Comparison of ENCODE assay signal across 23 mouse cellular contexts in the genomic region with DNA sequence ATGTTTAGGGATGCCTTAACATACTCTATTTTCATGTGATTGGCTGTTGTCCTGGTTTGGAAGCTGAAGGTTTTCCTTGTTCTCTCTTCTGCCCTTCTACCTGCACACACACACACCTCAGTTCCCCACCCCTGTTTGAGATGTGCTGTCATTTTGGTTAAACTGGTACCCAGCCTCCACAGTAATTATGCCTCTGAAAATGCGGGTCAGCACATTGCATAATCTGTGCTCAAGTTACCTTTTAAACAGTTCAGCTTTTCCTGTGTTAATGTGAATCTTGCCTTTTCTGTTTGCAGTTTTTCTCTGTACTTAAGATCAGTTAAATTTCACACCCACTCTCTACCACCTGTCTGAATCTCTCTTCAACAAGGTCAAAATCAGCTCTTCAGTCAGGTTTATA.
DNase-seq lines count a peak whose midpoint lies in the region; ATAC-seq lines count a peak whose summit lies in the region.
"Had no signal": no experiment of that assay in that cellular context is flagged by ENCODE, and none has a peak within 500 bp of the region (broad histone marks: within the 10 kb centered on the region; RNA-seq: fewer than 3 reads in every experiment).

No protein-coding gene starts in this region.

- no peaks in the 10 kb centered on the region for H3K9me3 ChIP-seq in kidney, embryonic 15.5 days (replicated peaks)
- H3K9me3 ChIP-seq: G1E had no signal

- peaks cover 18% of the 10 kb centered on the region; the same call in 1 of the 2 replicates for H3K36me3 ChIP-seq in kidney, embryonic 15.5 days

- H3K4me3 ChIP-seq in kidney, embryonic 15.5 days (replicated peaks): no peak overlapping the region
- H3K4me3 ChIP-seq: embryonic facial prominence, embryonic 13.5 days; forebrain, embryonic 13.5 days; heart, embryonic 13.5 days; hindbrain, embryonic 13.5 days had no signal

- H3K27ac ChIP-seq in kidney, embryonic 15.5 days: no peak overlapping the region
- H3K27ac ChIP-seq: embryonic facial prominence, embryonic 13.5 days; forebrain, embryonic 13.5 days; heart, embryonic 13.5 days; hindbrain, embryonic 13.5 days; hindbrain, postnatal 0 days had no signal

- WGBS in kidney, embryonic 15.5 days: 50% methylated on average over 1 of the region's 1 CpGs

- no peaks in the 10 kb centered on the region for H3K27me3 ChIP-seq in kidney, embryonic 15.5 days
- H3K27me3 ChIP-seq: embryonic facial prominence, embryonic 13.5 days; forebrain, embryonic 13.5 days; heart, embryonic 13.5 days; hindbrain, embryonic 13.5 days had no signal

- no peak overlapping the region for H3K9ac ChIP-seq in kidney, embryonic 15.5 days
- H3K9ac ChIP-seq: embryonic facial prominence, embryonic 13.5 days; forebrain, embryonic 13.5 days; forebrain, postnatal 0 days; heart, embryonic 13.5 days; hindbrain, embryonic 13.5 days had no signal

- ATAC-seq in kidney, embryonic 15.5 days (replicated peaks; ENCODE audit: low FRiP score): no peak
- ATAC-seq: CD4-positive, CD25-positive, alpha-beta regulatory T cell, adult 4 months; forebrain, embryonic 13.5 days; forebrain, postnatal 0 days; hindbrain, postnatal 0 days had no signal

- peaks cover 5% of the 10 kb centered on the region for H3K4me1 ChIP-seq in kidney, embryonic 15.5 days
- H3K4me1 ChIP-seq: forebrain, embryonic 13.5 days; hindbrain, embryonic 13.5 days had no signal

- H3K4me2 ChIP-seq in kidney, embryonic 15.5 days: no peak overlapping the region
- H3K4me2 ChIP-seq: embryonic facial prominence, embryonic 13.5 days; forebrain, embryonic 13.5 days; heart, embryonic 13.5 days; hindbrain, embryonic 13.5 days had no signal

- peak; percentile 54 for DNase-seq in kidney, adult 11 months
- DNase-seq in kidney, postnatal 10 days: no peak
- DNase-seq in kidney, postnatal 14 days: peak; percentile 53
- DNase-seq in 416B (ENCODE audit: low read depth): peak; percentile 20
- DNase-seq in brain, adult 2 months (ENCODE audit: low read depth, low spot score): peak; percentile 23
- DNase-seq in embryo, embryonic 9.5 days (ENCODE audit: extremely low spot score): no peak
- DNase-seq: adrenal gland, adult 8-10 months; adrenal gland, postnatal 36 days; B cell, adult 2 months; cerebellum, adult 11 months; cerebellum, adult 8-10 months; cerebellum, postnatal 14 days; embryo, embryonic 11 days; forebrain, postnatal 0 days; gastrocnemius, postnatal 14 days had no signal

Comparison
In these comparisons a context has a peak if more than half of its experiments do, and no peak if none do; other contexts are left out.
1. DNase-seq: peak in kidney, adult 11 months (single experiment), kidney, postnatal 14 days (single experiment), 416B (single experiment) and brain, adult 2 months (single experiment); none in kidney, postnatal 10 days (single experiment) and embryo, embryonic 9.5 days (single experiment).